Mouse (Mus musculus) MEL (cell line): ENCODE measurements around the gene Ap3b2. TPM values are rescaled to one million over a fixed set of nuclear protein-coding genes. Genes with fewer than 3 reads are reported as not detected.

ENCODE experiments used
- DNase-seq: peaks from one replicate; pipeline ENCODE4 v3.0.0; 2011; ENCODE audit warnings: low read depth, low spot score
- H3K27ac ChIP-seq: 2 replicates; pipeline ENCODE4 v1.5.1; 2012; ENCODE audit warnings: low read depth, mild to moderate bottlenecking, control low read depth, low read length, moderate library complexity; ENCODE audit not compliant: control insufficient read depth
- H3K27me3 ChIP-seq, 2 experiments: fragments of 150-350 bp in 1 of 2; sonication (generic) in 1 of 2; 2 replicates each; pipeline ENCODE4 v1.6.1; 2012; ENCODE audit warnings: low read length in 2 of 2, mild to moderate bottlenecking in 2 of 2, improper control_type of control experiment in 1 of 2, moderate library complexity in 1 of 2; ENCODE audit not compliant: insufficient read depth in 2 of 2, control insufficient read depth in 1 of 2
- H3K36me3 ChIP-seq, 2 experiments: 2 replicates each; pipeline ENCODE4 v1.6.1; 2012 to 2014; ENCODE audit warnings: low read length in 2 of 2, improper control_type of control experiment in 1 of 2, inconsistent platforms in 1 of 2, mild to moderate bottlenecking in 1 of 2; ENCODE audit not compliant: insufficient read depth in 2 of 2, control insufficient read depth in 1 of 2
- H3K4me1 ChIP-seq, 2 experiments: fragments of 150-350 bp in 1 of 2; sonication (generic) in 1 of 2; 2 replicates each; pipeline ENCODE4 v1.6.1; 2012; ENCODE audit warnings: low read length in 2 of 2, improper control_type of control experiment in 1 of 2, mild to moderate bottlenecking in 1 of 2; ENCODE audit not compliant: insufficient read depth in 2 of 2, control insufficient read depth in 1 of 2
- H3K4me3 ChIP-seq, 2 experiments: fragments of 150-350 bp in 1 of 2; sonication (generic) in 1 of 2; 2 replicates each; pipeline ENCODE4 v1.5.1; 2012; ENCODE audit warnings: low read depth in 2 of 2, low read length in 2 of 2, mild to moderate bottlenecking in 2 of 2, moderate library complexity in 2 of 2, control low read depth in 1 of 2, improper control_type of control experiment in 1 of 2; ENCODE audit not compliant: control insufficient read depth in 1 of 2, insufficient read depth in 1 of 2
- H3K79me2 ChIP-seq: 2 replicates; pipeline ENCODE4 v1.6.1; 2012; ENCODE audit warnings: mild to moderate bottlenecking, low read length, moderate library complexity; ENCODE audit not compliant: control insufficient read depth, poor library complexity, insufficient read depth
- H3K9ac ChIP-seq: 2 replicates; pipeline ENCODE4 v1.6.1; 2012; ENCODE audit warnings: low read depth, mild to moderate bottlenecking, control low read depth, low read length, moderate library complexity; ENCODE audit not compliant: control insufficient read depth, poor library complexity, severe bottlenecking
- H3K9me3 ChIP-seq: fragments of 150-350 bp; sonication (generic); replicated peaks from 2 replicates; pipeline ENCODE4 v1.6.1; 2012; ENCODE audit warnings: mild to moderate bottlenecking, low read length, improper control_type of control experiment, moderate library complexity; ENCODE audit not compliant: insufficient read depth
- BHLHE40 ChIP-seq: IDR thresholded peaks from 2 replicates; pipeline ENCODE4 v1.6.1; 2012; ENCODE audit warnings: low read depth, mild to moderate bottlenecking, inconsistent platforms, low read length, improper control_type of control experiment, borderline replicate concordance
- CHD1 ChIP-seq: IDR thresholded peaks from 2 replicates; pipeline ENCODE4 v1.6.1; 2012; ENCODE audit warnings: low read depth, mild to moderate bottlenecking, inconsistent platforms, low read length, improper control_type of control experiment
- CHD2 ChIP-seq: IDR thresholded peaks from 2 replicates; pipeline ENCODE4 v1.6.1; 2011; ENCODE audit warnings: low read length, improper control_type of control experiment
- CTCF ChIP-seq, 3 experiments: IDR thresholded peaks in 2 of 3; conservative IDR thresholded peaks in 1 of 3; 2 replicates each; pipeline ENCODE4 v1.5.1; 2011 to 2012; ENCODE audit warnings: low read length in 3 of 3, low read depth in 2 of 3, mild to moderate bottlenecking in 2 of 3, improper control_type of control experiment in 1 of 3, inconsistent platforms in 1 of 3, mixed read lengths in 1 of 3, moderate library complexity in 1 of 3; ENCODE audit not compliant: control insufficient read depth in 1 of 3, insufficient read depth in 1 of 3, poor library complexity in 1 of 3, severe bottlenecking in 1 of 3
- E2F4 ChIP-seq: IDR thresholded peaks from 2 replicates; pipeline ENCODE4 v1.6.1; 2011; ENCODE audit warnings: low read depth, low read length, improper control_type of control experiment, borderline replicate concordance
- EP300 ChIP-seq, 2 experiments: IDR thresholded peaks; 2 replicates each; pipeline ENCODE4 v1.6.1; 2011; ENCODE audit warnings: improper control_type of control experiment in 2 of 2, low read length in 2 of 2, low read depth in 1 of 2, mild to moderate bottlenecking in 1 of 2
- GABPA ChIP-seq: IDR thresholded peaks from 2 replicates; pipeline ENCODE4 v1.6.1; 2012; ENCODE audit warnings: low read depth, mild to moderate bottlenecking, inconsistent platforms, low read length, improper control_type of control experiment, moderate library complexity
- GATA1 ChIP-seq: IDR thresholded peaks from 2 replicates; pipeline ENCODE4 v1.6.1; 2011; ENCODE audit warnings: low read depth, low read length, improper control_type of control experiment
- HCFC1 ChIP-seq: IDR thresholded peaks from 2 replicates; pipeline ENCODE4 v1.6.1; 2012; ENCODE audit warnings: low read depth, mild to moderate bottlenecking, inconsistent platforms, low read length, improper control_type of control experiment, moderate library complexity
- JUND ChIP-seq: IDR thresholded peaks from 2 replicates; pipeline ENCODE4 v1.6.1; 2011; ENCODE audit warnings: low read depth, mild to moderate bottlenecking, improper control_type of control experiment, low read length
- MAX ChIP-seq: IDR thresholded peaks from 2 replicates; pipeline ENCODE4 v1.6.1; 2011; ENCODE audit warnings: low read length, improper control_type of control experiment
- MAZ ChIP-seq: IDR thresholded peaks from 2 replicates; pipeline ENCODE4 v1.6.1; 2012; ENCODE audit warnings: low read depth, mild to moderate bottlenecking, inconsistent platforms, low read length, improper control_type of control experiment
- MEF2A ChIP-seq: IDR thresholded peaks from 2 replicates; pipeline ENCODE4 v1.6.1; 2014; ENCODE audit warnings: low read depth, mild to moderate bottlenecking, inconsistent platforms, low read length, improper control_type of control experiment; ENCODE audit not compliant: poor library complexity, insufficient replicate concordance, severe bottlenecking; ENCODE audit errors: extremely low read depth
- MXI1 ChIP-seq: IDR thresholded peaks from 2 replicates; pipeline ENCODE4 v1.6.1; 2011; ENCODE audit warnings: mild to moderate bottlenecking, low read depth, low read length, improper control_type of control experiment
- MYB ChIP-seq: IDR thresholded peaks from 2 replicates; pipeline ENCODE4 v1.6.1; 2011; ENCODE audit warnings: mild to moderate bottlenecking, low read depth, low read length, improper control_type of control experiment
- POLR2A ChIP-seq, 2 experiments: IDR thresholded peaks; 2 replicates each; pipeline ENCODE4 v1.6.1; 2011 to 2012; ENCODE audit warnings: low read length in 2 of 2, mild to moderate bottlenecking in 2 of 2, control low read depth in 1 of 2, improper control_type of control experiment in 1 of 2, low read depth in 1 of 2, moderate library complexity in 1 of 2; ENCODE audit not compliant: control insufficient read depth in 1 of 2, insufficient read depth in 1 of 2, poor library complexity in 1 of 2
- POLR2AphosphoS2 ChIP-seq: IDR thresholded peaks from 2 replicates; pipeline ENCODE4 v1.6.1; 2011; ENCODE audit warnings: low read length, improper control_type of control experiment
- RAD21 ChIP-seq: IDR thresholded peaks from 2 replicates; pipeline ENCODE4 v1.6.1; 2011; ENCODE audit warnings: mild to moderate bottlenecking, low read depth, low read length, improper control_type of control experiment
- SMC3 ChIP-seq: IDR thresholded peaks from 2 replicates; pipeline ENCODE4 v1.6.1; 2011; ENCODE audit warnings: low read depth, low read length, improper control_type of control experiment
- TAL1 ChIP-seq: IDR thresholded peaks from 2 replicates; pipeline ENCODE4 v1.6.1; 2012; ENCODE audit warnings: mild to moderate bottlenecking, inconsistent platforms, low read length, moderate library complexity, mixed read lengths
- TCF12 ChIP-seq: IDR thresholded peaks from 2 replicates; pipeline ENCODE4 v1.6.1; 2014; ENCODE audit warnings: low read depth, mild to moderate bottlenecking, inconsistent platforms, low read length, improper control_type of control experiment, moderate library complexity
- USF1 ChIP-seq: IDR thresholded peaks from 2 replicates; pipeline ENCODE4 v1.6.1; 2014; ENCODE audit warnings: low read depth, mild to moderate bottlenecking, inconsistent platforms, low read length, improper control_type of control experiment, moderate library complexity
- USF2 ChIP-seq, 2 experiments: IDR thresholded peaks; 2 replicates each; pipeline ENCODE4 v1.6.1; 2011 to 2012; ENCODE audit warnings: improper control_type of control experiment in 2 of 2, low read length in 2 of 2, borderline replicate concordance in 1 of 2, inconsistent platforms in 1 of 2, low read depth in 1 of 2, mild to moderate bottlenecking in 1 of 2; ENCODE audit not compliant: insufficient read depth in 1 of 2
- ZMIZ1 ChIP-seq: IDR thresholded peaks from 2 replicates; pipeline ENCODE4 v1.6.1; 2012; ENCODE audit warnings: low read depth, mild to moderate bottlenecking, inconsistent platforms, low read length, improper control_type of control experiment, moderate library complexity
- ZNF384 ChIP-seq: IDR thresholded peaks from 2 replicates; pipeline ENCODE4 v1.6.1; 2012; ENCODE audit warnings: low read depth, mild to moderate bottlenecking, inconsistent platforms, low read length, improper control_type of control experiment
- polyA plus RNA-seq, 2 experiments: library from polyadenylated mRNA; stranded (reverse) in 1 of 2; unstranded in 1 of 2; fragments of >175 nt in 1 of 2; fragments of >200 nt in 1 of 2; gene quantifications; 2 replicates each; pipeline versions ENCODE4 v1.2.1 to v1.2.4; 2012; ENCODE audit warnings: low replicate concordance in 2 of 2, low read depth in 1 of 2; ENCODE audit not compliant: insufficient read length in 2 of 2, insufficient read depth in 1 of 2, missing spikeins in 1 of 2
- total RNA-seq: library from RNA; depleted of rRNA; stranded (reverse); fragments of 300-350 nt; gene quantifications from 2 replicates; pipeline ENCODE4 v1.2.3, GENCODE M21; 2012

Gene Ap3b2
- total and polyA plus RNA-seq, 3 experiments = not detected

DNA sequence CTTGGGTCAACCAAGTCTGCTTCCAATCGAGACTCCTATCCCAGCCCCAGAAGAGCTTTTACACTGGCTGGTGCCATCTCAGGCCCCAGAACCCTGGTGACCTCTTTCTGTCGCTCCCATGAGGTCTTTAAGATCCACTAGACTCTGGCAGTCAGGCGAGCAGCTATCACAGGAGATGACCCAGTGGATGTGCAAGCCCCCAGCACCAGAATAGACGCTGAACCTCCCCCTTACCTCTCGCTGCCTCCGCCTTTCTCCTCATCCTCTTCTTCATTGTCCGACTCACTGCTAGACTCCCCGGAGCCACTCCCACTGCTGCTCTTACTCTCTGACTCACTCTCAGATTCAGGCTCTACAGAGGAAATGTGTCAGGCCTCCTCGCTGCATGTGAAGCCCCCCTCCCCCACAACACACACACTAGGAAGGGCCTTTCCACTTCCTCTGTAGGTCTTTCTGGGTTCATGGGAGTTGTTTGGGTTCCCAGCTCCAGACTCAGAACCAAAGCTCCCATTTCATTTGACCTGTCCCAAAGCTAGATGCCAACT lies 28.7 kb downstream of the Ap3b2 start:
- Histone ChIP-seq H3K27ac (no peak overlapping the region), H3K9ac (no peak overlapping the region), H3K9me3 (no peaks in the 10 kb centered on the region), H3K4me3 (no peak overlapping the region), H3K36me3 (no peaks in the 10 kb centered on the region), H3K27me3 (peaks cover 0 to 2% of the 10 kb centered on the region in 2 experiments; a peak in 2 of 4 replicates), H3K79me2 (no peaks in the 10 kb centered on the region), H3K4me1 (no peaks in the 10 kb centered on the region)
- no peak for DNase-seq
- TF ChIP-seq USF2 (IDR thresholded peaks at IDR 0.05; ENCODE audit: borderline replicate concordance in 1 of 2, insufficient read depth in 1 of 2, low read depth in 1 of 2, low read length in 2 of 2) (no peak), HCFC1 (no peak), USF1 (no peak), CTCF (IDR thresholded peaks at IDR 0.05 in 2 of 3, conservative IDR thresholded peaks at IDR 0.05 in 1 of 3; ENCODE audit: control insufficient read depth in 1 of 3, insufficient read depth in 1 of 3, low read depth in 2 of 3, low read length in 3 of 3, poor library complexity in 1 of 3, severe bottlenecking in 1 of 3) (no peak), ZNF384 (no peak), BHLHE40 (no peak), POLR2AphosphoS2 (no peak), MYB (no peak), E2F4 (no peak), MAZ (no peak), MAX (no peak), GATA1 (no peak)

DNA sequence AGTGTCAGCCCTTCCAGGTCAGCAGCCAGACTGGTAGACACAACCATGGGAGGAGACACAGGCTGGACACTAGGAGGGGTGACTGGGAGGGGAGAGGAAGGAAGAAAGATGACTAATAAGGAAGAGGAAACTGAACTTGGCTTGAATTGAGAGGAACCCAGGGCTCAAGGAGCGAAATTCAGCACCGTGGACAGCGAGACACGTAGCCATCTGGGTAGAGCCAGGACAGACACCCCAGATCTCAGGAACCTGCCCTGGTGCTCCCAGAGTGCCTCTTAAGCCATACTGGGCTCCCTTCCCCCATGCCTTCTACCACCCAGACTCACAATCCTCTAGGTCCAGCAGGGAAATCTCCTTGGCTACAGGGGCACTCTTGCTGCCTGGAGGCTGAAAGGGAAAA lies 29.6 kb downstream of the Ap3b2 start:
- TF ChIP-seq TAL1 (no peak), MAX (no peak), MAZ (no peak), ZMIZ1 (no peak), CHD1 (no peak), MYB (no peak), POLR2AphosphoS2 (no peak), SMC3 (no peak), POLR2A (IDR thresholded peaks at IDR 0.05; ENCODE audit: control insufficient read depth in 1 of 2, insufficient read depth in 1 of 2, low read depth in 1 of 2, low read length in 2 of 2, poor library complexity in 1 of 2) (no peak), RAD21 (no peak), USF1 (no peak), CHD2 (no peak), GABPA (no peak), CTCF (IDR thresholded peaks at IDR 0.05 in 2 of 3, conservative IDR thresholded peaks at IDR 0.05 in 1 of 3; ENCODE audit: control insufficient read depth in 1 of 3, insufficient read depth in 1 of 3, low read depth in 2 of 3, low read length in 3 of 3, poor library complexity in 1 of 3, severe bottlenecking in 1 of 3) (no peak), EP300 (IDR thresholded peaks at IDR 0.05; ENCODE audit: low read depth in 1 of 2, low read length in 2 of 2) (no peak), TCF12 (no peak), MXI1 (no peak), JUND (no peak), MEF2A (no peak)
- TF ChIP-seq, all 39 proteins: peak for 0
- Histone ChIP-seq H3K4me1 (no peaks in the 10 kb centered on the region), H3K27ac (no peak overlapping the region), H3K9ac (no peak overlapping the region), H3K36me3 (no peaks in the 10 kb centered on the region), H3K9me3 (no peaks in the 10 kb centered on the region), H3K27me3 (peaks cover 0 to 2% of the 10 kb centered on the region in 2 experiments; a peak in 2 of 4 replicates), H3K4me3 (no peak overlapping the region), H3K79me2 (no peaks in the 10 kb centered on the region)
- DNase-seq = peak; percentile 57
